Mouse (Mus musculus): ENCODE results near the gene Acd. TPM values are rescaled to one million over a fixed set of nuclear protein-coding genes. Genes with fewer than 3 reads are reported as not detected.
A peak's percentile ranks its signal among the peaks of the same experiment; 100 is the strongest.

Acd gene
- polyA plus RNA-seq, 1 experiment from 2014 or later = 44.0 TPM

DNA sequence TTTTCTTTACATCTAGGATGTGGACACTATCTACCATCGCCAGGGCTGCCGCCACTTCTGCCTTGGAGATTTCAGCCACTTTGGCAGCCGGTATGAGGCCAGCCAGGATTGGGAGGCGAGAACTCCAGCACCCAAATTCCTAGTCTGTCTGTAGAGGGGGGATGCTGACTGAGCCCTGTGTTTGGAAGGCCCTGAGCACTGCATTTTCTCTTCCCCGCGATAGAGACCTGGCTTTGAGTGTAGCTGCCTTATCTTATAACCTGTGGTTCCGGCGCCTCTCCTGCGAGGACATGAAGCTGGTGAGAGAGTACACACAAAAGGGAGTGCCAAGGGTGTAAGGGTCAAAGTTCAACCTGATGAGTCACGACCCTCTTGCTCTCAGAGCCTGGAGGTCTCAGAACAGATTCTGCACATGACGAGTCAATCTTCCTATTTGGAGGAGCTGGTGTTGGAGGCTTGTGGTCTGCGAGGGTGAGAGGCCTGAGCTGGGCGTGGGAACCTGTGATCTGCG is 12.6 kb downstream of the Acd start:
- ATAC-seq (ENCODE audit: extremely low read depth, insufficient number of reproducible peaks, low FRiP score, low TSS enrichment) = no peak
- Histone ChIP-seq H3K4me2 (no peak overlapping the region), H3K4me3 (no peak overlapping the region), H3K9ac (peak overlapping the region; percentile 38), H3K9me3 (no peaks in the 10 kb centered on the region), H3K36me3 (peaks cover 22% of the 10 kb centered on the region), H3K4me1 (peaks cover 12% of the 10 kb centered on the region; the same call in 1 of the 2 replicates), H3K27ac (replicated peaks) (no peak overlapping the region), H3K27me3 (replicated peaks) (peaks cover 33% of the 10 kb centered on the region)
- 30% methylated on average over 14 of the region's 14 CpGs for WGBS

DNA sequence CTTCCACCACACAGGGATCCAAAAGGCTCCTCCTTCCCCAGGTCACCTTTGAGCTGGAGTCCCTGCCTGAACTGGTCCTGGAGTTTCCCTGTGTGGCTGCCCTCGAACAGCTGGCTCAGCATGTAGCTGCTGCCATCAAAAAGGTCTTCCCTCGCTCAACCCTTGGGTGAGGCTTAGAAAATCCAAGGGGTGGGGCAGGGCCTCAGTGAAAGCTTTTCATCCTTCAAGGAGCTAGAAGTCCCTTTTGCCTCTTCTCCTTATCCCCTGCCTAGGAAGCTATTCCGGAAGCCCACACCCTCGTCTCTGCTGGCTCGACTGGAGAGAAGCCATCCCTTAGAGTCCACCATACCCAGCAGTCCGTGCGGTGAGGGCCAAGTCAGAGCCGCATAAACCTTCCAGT is 13.4 kb downstream of the Acd start:
- Histone ChIP-seq H3K36me3 (peaks cover 24% of the 10 kb centered on the region), H3K4me1 (peaks cover 12% of the 10 kb centered on the region; the same call in 1 of the 2 replicates), H3K27me3 (replicated peaks) (peaks cover 33% of the 10 kb centered on the region), H3K9me3 (no peaks in the 10 kb centered on the region), H3K4me3 (no peak overlapping the region), H3K9ac (no peak overlapping the region), H3K4me2 (no peak overlapping the region), H3K27ac (replicated peaks) (no peak overlapping the region)
- WGBS = 56% methylated on average over 8 of the region's 8 CpGs
- no peak for ATAC-seq (ENCODE audit: extremely low read depth, insufficient number of reproducible peaks, low FRiP score, low TSS enrichment)

DNA sequence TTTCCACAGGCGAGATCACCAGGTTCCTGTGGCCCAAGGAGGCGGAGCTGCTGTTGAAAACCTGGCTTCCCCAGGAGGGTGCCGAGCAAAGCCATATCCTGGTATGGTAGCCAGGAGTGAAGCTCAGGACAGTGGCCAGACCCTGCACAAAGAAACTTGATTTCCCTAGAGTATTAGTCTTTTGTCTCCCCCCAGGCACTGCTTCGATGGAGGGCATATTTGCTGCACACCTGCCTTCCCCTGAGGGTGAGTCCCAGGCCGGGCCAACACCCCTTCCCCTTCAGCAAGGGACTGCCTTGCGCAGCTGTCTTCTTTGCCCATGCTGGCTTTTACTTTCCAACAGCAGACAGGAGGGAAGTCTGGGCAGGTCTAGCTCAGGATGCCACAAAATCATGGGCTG is 14.4 kb downstream of the Acd start:
- H3K9ac ChIP-seq = no peak overlapping the region
- H3K4me1 ChIP-seq = peaks cover 12% of the 10 kb centered on the region; the same call in 1 of the 2 replicates
- H3K9me3 ChIP-seq = no peaks in the 10 kb centered on the region
- H3K27me3 ChIP-seq (replicated peaks) = peaks cover 33% of the 10 kb centered on the region
- H3K27ac ChIP-seq (replicated peaks) = no peak overlapping the region
- peak overlapping the region; percentile 60; the same call in 1 of the 2 replicates for H3K4me2 ChIP-seq
- no peak overlapping the region for H3K4me3 ChIP-seq
- 64% methylated on average over 6 of the region's 6 CpGs for WGBS
- ATAC-seq (ENCODE audit: extremely low read depth, insufficient number of reproducible peaks, low FRiP score, low TSS enrichment) = no peak
- peaks cover 34% of the 10 kb centered on the region for H3K36me3 ChIP-seq

DNA sequence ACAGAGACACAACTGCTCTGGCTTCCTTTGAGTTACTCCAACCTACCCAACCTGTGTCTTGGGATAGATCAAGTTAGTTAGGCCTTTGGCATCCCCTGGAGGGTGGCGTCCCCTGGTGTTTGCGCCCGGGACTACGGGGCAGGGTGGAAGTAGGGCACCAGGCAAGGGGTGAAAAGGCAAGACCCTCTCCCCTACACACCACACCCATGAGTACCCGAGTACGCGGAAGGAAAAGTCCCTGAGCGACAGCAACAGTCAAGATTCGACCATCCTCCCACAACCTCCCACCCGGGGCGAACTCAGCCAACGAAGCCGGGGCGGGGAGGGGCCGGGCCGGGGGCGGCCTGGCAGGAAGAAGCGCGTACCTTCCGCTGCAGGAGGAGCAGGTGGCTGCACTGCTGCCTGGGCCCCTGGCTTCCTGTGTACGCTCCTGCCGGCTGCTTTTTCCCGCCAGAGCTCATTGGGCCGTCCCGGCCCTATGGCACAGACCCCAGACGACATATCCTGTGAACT is 15.1 kb downstream of the Acd start, which contains the start of gene Carmil2:
Gene Carmil2, plus strand, starts transcription at position 479 of the 513 bp plus-strand sequence.
- H3K4me1 ChIP-seq = peaks cover 12% of the 10 kb centered on the region; the same call in 1 of the 2 replicates
- H3K27me3 ChIP-seq (replicated peaks) = peaks cover 31% of the 10 kb centered on the region
- WGBS = 11% methylated on average over 26 of the region's 26 CpGs
- peak within 1 kb of the TSS; percentile 25 for H3K4me3 ChIP-seq
- H3K9me3 ChIP-seq = no peaks in the 10 kb centered on the region
- peaks cover 41% of the 10 kb centered on the region for H3K36me3 ChIP-seq
- ATAC-seq (ENCODE audit: extremely low read depth, insufficient number of reproducible peaks, low FRiP score, low TSS enrichment) = no peak
- no peak within 1 kb of the TSS for H3K27ac ChIP-seq (replicated peaks)
- peak within 1 kb of the TSS; percentile 54 for H3K9ac ChIP-seq
- peak within 1 kb of the TSS; percentile 60 for H3K4me2 ChIP-seq

DNA sequence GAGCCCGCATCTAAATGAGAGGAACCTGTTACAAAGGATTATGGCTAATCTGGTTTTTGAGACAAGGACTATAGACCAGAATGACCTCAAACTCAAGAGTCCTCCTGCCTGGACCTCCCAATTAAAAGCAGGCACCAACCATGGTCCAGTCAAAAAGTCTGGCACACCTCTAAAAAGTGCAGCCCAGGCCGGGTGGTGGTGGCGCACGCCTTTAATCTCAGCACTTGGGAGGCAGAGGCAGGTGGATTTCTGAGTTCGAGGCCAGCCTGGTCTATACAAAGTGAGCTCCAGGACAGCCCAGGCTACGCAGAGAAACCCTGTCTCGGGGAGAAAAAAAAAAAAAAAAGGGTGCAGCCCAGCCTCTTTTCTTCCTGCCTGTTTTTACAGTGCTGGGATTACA is 15.6 kb downstream of the Acd start:
- H3K9me3 ChIP-seq = no peaks in the 10 kb centered on the region
- H3K4me2 ChIP-seq = peak overlapping the region; percentile 60
- H3K27ac ChIP-seq (replicated peaks) = no peak overlapping the region
- no peak for ATAC-seq (ENCODE audit: extremely low read depth, insufficient number of reproducible peaks, low FRiP score, low TSS enrichment)
- peaks cover 12% of the 10 kb centered on the region; the same call in 1 of the 2 replicates for H3K4me1 ChIP-seq
- H3K4me3 ChIP-seq = no peak overlapping the region
- peaks cover 46% of the 10 kb centered on the region for H3K36me3 ChIP-seq
- H3K9ac ChIP-seq = no peak overlapping the region
- peaks cover 26% of the 10 kb centered on the region for H3K27me3 ChIP-seq (replicated peaks)
- WGBS = 68% methylated on average over 7 of the region's 7 CpGs

DNA sequence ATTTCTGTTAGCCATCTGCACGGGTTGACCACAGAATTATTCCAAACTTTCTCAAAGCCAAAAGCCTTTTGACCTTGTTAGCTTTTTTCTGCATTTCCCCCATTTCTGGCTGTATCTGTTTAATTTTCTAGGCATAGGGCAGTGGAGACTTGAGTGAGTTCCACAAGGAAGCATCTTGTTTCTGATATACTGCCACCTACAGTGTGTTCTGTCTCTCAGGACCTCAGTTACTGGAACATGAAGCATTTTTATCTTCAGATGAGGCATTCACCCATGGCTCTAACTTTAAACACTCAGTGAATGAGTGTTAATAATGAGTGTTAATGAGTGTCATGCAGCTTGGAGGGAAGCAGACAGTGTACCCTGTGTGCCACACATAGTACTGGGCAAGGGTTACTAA is 23.0 kb downstream of the Acd start:
- no peaks in the 10 kb centered on the region for H3K4me1 ChIP-seq
- no peak overlapping the region for H3K4me3 ChIP-seq
- WGBS = 89% methylated on average over 1 of the region's 1 CpGs
- no peaks in the 10 kb centered on the region for H3K27me3 ChIP-seq (replicated peaks)
- H3K27ac ChIP-seq (replicated peaks) = no peak overlapping the region
- no peak overlapping the region for H3K9ac ChIP-seq
- no peaks in the 10 kb centered on the region for H3K9me3 ChIP-seq
- H3K36me3 ChIP-seq = peaks cover 100% of the 10 kb centered on the region
- ATAC-seq (ENCODE audit: extremely low read depth, insufficient number of reproducible peaks, low FRiP score, low TSS enrichment) = no peak
- no peak overlapping the region for H3K4me2 ChIP-seq

DNA sequence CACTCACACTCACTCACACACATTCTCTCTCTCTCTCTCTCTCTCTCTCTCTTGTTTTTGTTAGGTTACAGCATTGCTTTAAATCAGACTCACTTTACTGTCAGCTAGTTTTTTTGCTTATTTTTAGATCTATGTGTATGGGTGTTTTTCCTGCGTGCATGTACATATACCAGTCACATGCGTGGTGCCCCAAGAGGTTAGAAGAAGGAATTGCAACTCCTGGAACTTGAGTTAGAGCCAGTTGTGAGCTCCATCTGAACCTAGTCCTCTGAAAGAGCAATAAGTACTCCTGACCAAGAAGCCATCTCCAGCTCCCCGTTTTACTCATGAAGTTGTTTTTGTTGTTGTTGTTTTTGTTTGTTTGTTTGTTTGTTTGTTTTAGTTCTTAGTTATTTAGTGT is 39.7 kb downstream of the Acd start:
- no peak for ATAC-seq (ENCODE audit: extremely low read depth, insufficient number of reproducible peaks, low FRiP score, low TSS enrichment)
- 73% methylated on average over 3 of the region's 3 CpGs for WGBS
- Histone ChIP-seq H3K27ac (replicated peaks) (no peak overlapping the region), H3K4me1 (no peaks in the 10 kb centered on the region), H3K27me3 (replicated peaks) (no peaks in the 10 kb centered on the region), H3K4me2 (no peak overlapping the region), H3K4me3 (no peak overlapping the region), H3K9ac (no peak overlapping the region), H3K36me3 (peaks cover 27% of the 10 kb centered on the region), H3K9me3 (no peaks in the 10 kb centered on the region)

DNA sequence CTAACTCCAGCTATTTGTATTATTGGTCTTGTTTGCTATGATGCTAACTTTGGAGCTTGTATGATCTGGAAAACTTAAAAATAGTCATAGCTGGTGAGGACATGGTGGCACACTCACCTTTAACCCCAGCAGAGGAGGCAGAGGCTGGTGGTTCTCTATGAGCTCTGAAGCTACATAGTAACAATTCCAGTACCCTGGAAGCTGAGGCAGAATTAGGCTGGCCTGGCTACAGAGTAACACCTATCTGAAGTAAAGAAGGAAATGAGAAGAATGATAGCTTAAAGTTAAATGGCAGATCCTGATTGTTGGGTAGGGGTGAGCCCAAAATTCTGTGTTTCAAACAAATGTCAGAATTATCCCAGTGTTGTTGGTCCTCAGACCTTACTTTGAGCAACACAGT is 43.3 kb downstream of the Acd start:
- no peak overlapping the region for H3K27ac ChIP-seq (replicated peaks)
- peaks cover 17% of the 10 kb centered on the region for H3K36me3 ChIP-seq
- no peaks in the 10 kb centered on the region for H3K27me3 ChIP-seq (replicated peaks)
- H3K4me3 ChIP-seq = no peak overlapping the region
- no peak for ATAC-seq (ENCODE audit: extremely low read depth, insufficient number of reproducible peaks, low FRiP score, low TSS enrichment)
- H3K4me1 ChIP-seq = 0 out of 2 replicates have a peak, but pooled peaks cover 7% of the 10 kb centered on the region
- H3K4me2 ChIP-seq = no peak overlapping the region
- H3K9ac ChIP-seq = no peak overlapping the region
- H3K9me3 ChIP-seq = peaks cover 2% of the 10 kb centered on the region; the same call in 1 of the 2 replicates

DNA sequence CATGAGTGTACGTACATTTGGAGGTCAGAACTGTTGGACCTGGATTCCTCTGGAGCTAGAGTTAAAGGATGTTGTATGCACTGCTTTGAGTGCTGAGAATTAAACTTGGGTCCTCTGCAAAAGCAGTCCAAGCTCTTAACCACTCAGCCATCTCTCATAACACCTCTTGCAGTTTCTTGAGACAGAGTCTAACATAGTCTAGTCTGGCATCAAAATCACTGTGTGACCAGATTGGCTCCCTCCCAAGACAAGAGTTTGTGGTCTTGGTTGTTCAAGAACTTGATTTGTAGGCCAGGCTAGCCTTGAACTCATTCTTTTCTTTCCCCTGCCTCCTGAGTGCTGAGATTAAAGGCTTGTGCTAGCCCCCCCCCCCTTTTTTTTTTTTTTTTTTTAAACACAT is 52.0 kb downstream of the Acd start:
- ATAC-seq (ENCODE audit: extremely low read depth, insufficient number of reproducible peaks, low FRiP score, low TSS enrichment) = no peak
- H3K4me1 ChIP-seq = peaks cover 19% of the 10 kb centered on the region
- H3K9me3 ChIP-seq = peaks cover 2% of the 10 kb centered on the region; the same call in 1 of the 2 replicates
- no peak overlapping the region for H3K4me3 ChIP-seq
- H3K9ac ChIP-seq = no peak overlapping the region
- no peak overlapping the region for H3K4me2 ChIP-seq
- H3K36me3 ChIP-seq = peaks cover 71% of the 10 kb centered on the region
- H3K27ac ChIP-seq (replicated peaks) = no peak overlapping the region
- H3K27me3 ChIP-seq (replicated peaks) = no peaks in the 10 kb centered on the region
- WGBS = 95% methylated on average over 1 of the region's 1 CpGs

Other genes with a start within 250 kb of the Acd start
- 12.3 TPM in 2 replicates for gene Tppp3, start 229.6 kb downstream of the Acd start, polyA plus RNA-seq (2015; fragmentation: Nextera tagmentation; extraction: Ambion mirVana)
- gene Zdhhc1, start 204.2 kb downstream of the Acd start, polyA plus RNA-seq (2015; fragmentation: Nextera tagmentation; extraction: Ambion mirVana) = 21.8 and 22.3 TPM in 2 replicates
- 1.2 and 1.5 TPM in 2 replicates for gene Hsd11b2, start 182.3 kb downstream of the Acd start, polyA plus RNA-seq (2015; fragmentation: Nextera tagmentation; extraction: Ambion mirVana)
- 58.1 and 60.9 TPM in 2 replicates for gene Atp6v0d1, start 135.1 kb downstream of the Acd start, polyA plus RNA-seq (2015; fragmentation: Nextera tagmentation; extraction: Ambion mirVana)
- gene Ripor1, start 95.8 kb downstream of the Acd start, polyA plus RNA-seq (2015; fragmentation: Nextera tagmentation; extraction: Ambion mirVana) = 32.1 and 32.5 TPM in 2 replicates
- 67.1 and 76.2 TPM in 2 replicates for gene Ctcf, start 64.5 kb downstream of the Acd start, polyA plus RNA-seq (2015; fragmentation: Nextera tagmentation; extraction: Ambion mirVana)
- gene Agrp, start 63.7 kb downstream of the Acd start, polyA plus RNA-seq (2015; fragmentation: Nextera tagmentation; extraction: Ambion mirVana) = 0.23 TPM in 1 of 2 replicates, not detected in the other
- 0.27 TPM in 2 replicates for gene Carmil2, start 14.8 kb downstream of the Acd start, polyA plus RNA-seq (2015; fragmentation: Nextera tagmentation; extraction: Ambion mirVana)
- 11.6 and 11.9 TPM in 2 replicates for gene Pard6a, start within 50 bp of the Acd start, polyA plus RNA-seq (2015; fragmentation: Nextera tagmentation; extraction: Ambion mirVana)
- not detected in 2 replicates for gene 4933405L10Rik, start 6.6 kb upstream of the Acd start, polyA plus RNA-seq (2015; fragmentation: Nextera tagmentation; extraction: Ambion mirVana)
- 12.5 and 13.3 TPM in 2 replicates for gene Enkd1, start 7.1 kb upstream of the Acd start, polyA plus RNA-seq (2015; fragmentation: Nextera tagmentation; extraction: Ambion mirVana)
- gene Gfod2, start 57.6 kb upstream of the Acd start, polyA plus RNA-seq (2015; fragmentation: Nextera tagmentation; extraction: Ambion mirVana) = 9.6 and 12.1 TPM in 2 replicates
- gene Ranbp10, start 126.2 kb upstream of the Acd start, polyA plus RNA-seq (2015; fragmentation: Nextera tagmentation; extraction: Ambion mirVana) = 9.2 and 9.8 TPM in 2 replicates
- gene Tsnaxip1, start 126.6 kb upstream of the Acd start, polyA plus RNA-seq (2015; fragmentation: Nextera tagmentation; extraction: Ambion mirVana) = 0.19 TPM in 1 of 2 replicates, not detected in the other
- gene Cenpt, start 152.2 kb upstream of the Acd start, polyA plus RNA-seq (2015; fragmentation: Nextera tagmentation; extraction: Ambion mirVana) = 37.1 and 40.5 TPM in 2 replicates
- 44.8 and 47.1 TPM in 2 replicates for gene Thap11, start 154.0 kb upstream of the Acd start, polyA plus RNA-seq (2015; fragmentation: Nextera tagmentation; extraction: Ambion mirVana)
- gene Nutf2, start 159.5 kb upstream of the Acd start, polyA plus RNA-seq (2015; fragmentation: Nextera tagmentation; extraction: Ambion mirVana) = 177 and 212 TPM in 2 replicates
- gene Edc4, start 179.8 kb upstream of the Acd start, polyA plus RNA-seq (2015; fragmentation: Nextera tagmentation; extraction: Ambion mirVana) = 28.9 and 30.6 TPM in 2 replicates
- 0.52 and 0.88 TPM in 2 replicates for gene Nrn1l, start 192.5 kb upstream of the Acd start, polyA plus RNA-seq (2015; fragmentation: Nextera tagmentation; extraction: Ambion mirVana)
- 23.6 and 24.6 TPM in 2 replicates for gene Pskh1, start 199.3 kb upstream of the Acd start, polyA plus RNA-seq (2015; fragmentation: Nextera tagmentation; extraction: Ambion mirVana)
- 0.74 and 1.1 TPM in 2 replicates for gene Ctrl, start 232.8 kb upstream of the Acd start, polyA plus RNA-seq (2015; fragmentation: Nextera tagmentation; extraction: Ambion mirVana)
- 51.9 and 61.3 TPM in 2 replicates for gene Psmb10, start 237.3 kb upstream of the Acd start, polyA plus RNA-seq (2015; fragmentation: Nextera tagmentation; extraction: Ambion mirVana)
- 1.5 and 3.0 TPM in 2 replicates for gene Lcat, start 242.3 kb upstream of the Acd start, polyA plus RNA-seq (2015; fragmentation: Nextera tagmentation; extraction: Ambion mirVana)